Mouse (Mus musculus) lung, postnatal 0 days (tissue): ENCODE results near the gene Rsl24d1.
A peak's percentile ranks its signal among the peaks of the same experiment; 100 is the strongest.

ENCODE experiments used
- CTCF ChIP-seq: IDR thresholded peaks from 2 replicates; pipeline ENCODE4 v1.5.1; 2016; ENCODE audit warnings: antibody characterized with exemption, mild to moderate bottlenecking
- EP300 ChIP-seq: IDR thresholded peaks from 2 replicates; pipeline ENCODE4 v1.6.1; 2016; ENCODE audit warnings: antibody characterized with exemption, mild to moderate bottlenecking, control low read depth

- peak; percentile 41 for TF ChIP-seq CTCF
- TF ChIP-seq EP300, result no peak
Measured at GRCm38 (mm10) chr9:73090121-73090520, 23.1 kb upstream of the Rsl24d1 start.
